Comparison of ENCODE assay signal across 1 mouse cellular context in genomic region chr14:55873242-55873713, GRCm38 (mm10).
TF ChIP-seq lines count a peak whose summit lies in the region.

No protein-coding gene starts in this region.

TF ChIP-seq in CH12.LX, 34 proteins besides CTCF, POLR2A, EP300 and RAD21 (continued from another document):
- no peak for TF ChIP-seq E2F4 (IDR thresholded peaks at IDR 0.05; ENCODE audit: insufficient replicate concordance, low read depth, low read length)
